18 mouse cellular contexts compared by ENCODE assay signal in genomic region chr9:95618572-95618971, GRCm38 (mm10). TPM values are rescaled to one million over a fixed set of nuclear protein-coding genes. Genes with fewer than 3 reads are reported as not detected.
DNase-seq lines count a peak whose midpoint lies in the region; ATAC-seq and TF ChIP-seq lines count a peak whose summit lies in the region.
"Had no signal": no experiment of that assay in that cellular context is flagged by ENCODE, and none has a peak within 500 bp of the region (broad histone marks: within the 10 kb centered on the region; RNA-seq: fewer than 3 reads in every experiment).

No protein-coding gene starts in this region.

- no peak for TF ChIP-seq CTCF in lung, adult 2 months (IDR thresholded peaks at IDR 0.05; ENCODE audit: insufficient read depth, low read length)
- no peak for TF ChIP-seq CTCF in lung, postnatal 0 days (IDR thresholded peaks at IDR 0.05)

- H3K27ac ChIP-seq in lung, postnatal 0 days (ENCODE audit: low read length): no peak overlapping the region
- H3K27ac ChIP-seq in midbrain, embryonic 14.5 days (replicated peaks; ENCODE audit: low read depth, low read length): no peak overlapping the region
- H3K27ac ChIP-seq in hindbrain, embryonic 13.5 days: no peak overlapping the region
- H3K27ac ChIP-seq: embryonic facial prominence, embryonic 13.5 days; forebrain, embryonic 13.5 days; heart, embryonic 13.5 days; hindbrain, embryonic 12.5 days had no signal

- H3K4me1 ChIP-seq in lung, adult 2 months (ENCODE audit: control insufficient read depth, insufficient read depth, low read length): no peaks in the 10 kb centered on the region
- no peaks in the 10 kb centered on the region for H3K4me1 ChIP-seq in lung, postnatal 0 days (ENCODE audit: insufficient read depth, low read depth, low read length)
- no peaks in the 10 kb centered on the region for H3K4me1 ChIP-seq in midbrain, embryonic 14.5 days (ENCODE audit: control insufficient read depth, insufficient read depth, low read length)
- H3K4me1 ChIP-seq in hindbrain, embryonic 13.5 days (replicated peaks): no peaks in the 10 kb centered on the region
- H3K4me1 ChIP-seq: embryonic facial prominence, embryonic 13.5 days; forebrain, embryonic 13.5 days; heart, embryonic 13.5 days had no signal

- WGBS in lung, adult 2 months: 64% methylated on average over 1 of the region's 1 CpGs
- WGBS in lung, postnatal 0 days: 58% methylated on average over 1 of the region's 1 CpGs
- WGBS in midbrain, embryonic 14.5 days: 96% methylated on average over 1 of the region's 1 CpGs
- 76% methylated on average over 1 of the region's 1 CpGs for WGBS in hindbrain, embryonic 13.5 days

- TF ChIP-seq EP300 in lung, postnatal 0 days (IDR thresholded peaks at IDR 0.05): peak; percentile 66

- H3K4me2 ChIP-seq in lung, postnatal 0 days (replicated peaks; ENCODE audit: low read depth, low read length): no peak overlapping the region
- no peak overlapping the region for H3K4me2 ChIP-seq in midbrain, embryonic 14.5 days (ENCODE audit: low read length)
- H3K4me2 ChIP-seq in hindbrain, embryonic 13.5 days: no peak overlapping the region
- H3K4me2 ChIP-seq: embryonic facial prominence, embryonic 13.5 days; forebrain, embryonic 13.5 days; heart, embryonic 13.5 days; hindbrain, embryonic 12.5 days had no signal

- H3K4me3 ChIP-seq in lung, adult 2 months (replicated peaks; ENCODE audit: extremely low read depth, low read depth, low read length): no peak overlapping the region
- H3K4me3 ChIP-seq in lung, postnatal 0 days (ENCODE audit: low read depth, low read length): no peak overlapping the region
- H3K4me3 ChIP-seq in midbrain, embryonic 14.5 days (replicated peaks; ENCODE audit: low read depth, low read length): no peak overlapping the region
- H3K4me3 ChIP-seq in hindbrain, embryonic 13.5 days: no peak overlapping the region
- H3K4me3 ChIP-seq: embryonic facial prominence, embryonic 13.5 days; forebrain, embryonic 13.5 days; heart, embryonic 13.5 days; hindbrain, embryonic 12.5 days had no signal

- peak; percentile 93 for ATAC-seq in lung, postnatal 0 days
- no peak for ATAC-seq in midbrain, embryonic 14.5 days (ENCODE audit: low FRiP score, low TSS enrichment)
- ATAC-seq in hindbrain, embryonic 13.5 days (ENCODE audit: low FRiP score): no peak
- ATAC-seq: forebrain, embryonic 13.5 days; forebrain, postnatal 0 days had no signal

- H3K9me3 ChIP-seq in lung, postnatal 0 days (ENCODE audit: low read length): no peaks in the 10 kb centered on the region
- H3K9me3 ChIP-seq in midbrain, embryonic 14.5 days (ENCODE audit: control insufficient read depth, low read length): no peaks in the 10 kb centered on the region
- no peaks in the 10 kb centered on the region for H3K9me3 ChIP-seq in hindbrain, embryonic 13.5 days
- H3K9me3 ChIP-seq: embryonic facial prominence, embryonic 13.5 days; forebrain, embryonic 13.5 days; heart, embryonic 13.5 days; hindbrain, embryonic 12.5 days had no signal

- DNase-seq in lung, adult 18-20 months: peak; percentile 28 to 49
- no peak for DNase-seq in lung, adult 2 months
- DNase-seq in lung, postnatal 0 days (ENCODE audit: low spot score): peak; percentile 92
- DNase-seq in lung, postnatal 36 days: peak; percentile 65
- DNase-seq in midbrain, embryonic 14.5 days: no peak
- DNase-seq in cerebellum, adult 11 months: no peak
- DNase-seq: adrenal gland, postnatal 14 days; cerebellum, adult 18-20 months; cerebellum, adult 9-11 months; cerebellum, postnatal 36 days; forebrain, postnatal 0 days; gastrocnemius, postnatal 25 days; heart, postnatal 4 days had no signal

- no peak overlapping the region for H3K9ac ChIP-seq in lung, postnatal 0 days (replicated peaks; ENCODE audit: low read depth)
- no peak overlapping the region for H3K9ac ChIP-seq in midbrain, embryonic 14.5 days (replicated peaks; ENCODE audit: low read length)
- H3K9ac ChIP-seq in hindbrain, embryonic 13.5 days: no peak overlapping the region
- H3K9ac ChIP-seq: embryonic facial prominence, embryonic 13.5 days; forebrain, embryonic 13.5 days; forebrain, postnatal 0 days; heart, embryonic 13.5 days; hindbrain, embryonic 12.5 days had no signal

- no peaks in the 10 kb centered on the region for H3K27me3 ChIP-seq in lung, postnatal 0 days (replicated peaks; ENCODE audit: insufficient read depth, low read length)
- no peaks in the 10 kb centered on the region for H3K27me3 ChIP-seq in midbrain, embryonic 14.5 days (ENCODE audit: control insufficient read depth, insufficient read depth, low read length)
- no peaks in the 10 kb centered on the region for H3K27me3 ChIP-seq in hindbrain, embryonic 13.5 days
- H3K27me3 ChIP-seq: embryonic facial prominence, embryonic 13.5 days; forebrain, embryonic 13.5 days; heart, embryonic 13.5 days; hindbrain, embryonic 12.5 days had no signal

- H3K36me3 ChIP-seq in lung, postnatal 0 days (ENCODE audit: insufficient read depth, low read length): no peaks in the 10 kb centered on the region
- H3K36me3 ChIP-seq in midbrain, embryonic 14.5 days (ENCODE audit: control insufficient read depth, insufficient read depth, low read length): no peaks in the 10 kb centered on the region
- no peaks in the 10 kb centered on the region for H3K36me3 ChIP-seq in hindbrain, embryonic 13.5 days
- H3K36me3 ChIP-seq: embryonic facial prominence, embryonic 13.5 days; heart, embryonic 13.5 days; hindbrain, embryonic 12.5 days had no signal

- no peak for TF ChIP-seq POLR2A in lung, adult 2 months (IDR thresholded peaks at IDR 0.05; ENCODE audit: borderline replicate concordance, extremely low read depth, low read depth, low read length)

RNA-seq across cellular contexts. Expression of gene Pcolce2, which starts 18.8 kb away (rescaled TPM):
- polyA plus RNA-seq in lung, adult 2 months (2012; rRNA removed): 24.5 and 31.5 TPM in 2 replicates
- polyA plus RNA-seq in lung, postnatal 0 days (2015; fragmentation: Nextera tagmentation; extraction: Ambion mirVana): 45.7 and 52.1 TPM in 2 replicates
- polyA plus RNA-seq in midbrain, embryonic 14.5 days (2014; fragmentation: Nextera tagmentation; extraction: Ambion mirVana): 1.1 and 1.2 TPM in 2 replicates
- 3.3 and 3.6 TPM in 2 replicates for polyA plus RNA-seq in hindbrain, embryonic 13.5 days (2015; fragmentation: Nextera tagmentation; extraction: Ambion mirVana)

RNA-seq across cellular contexts. Expression of gene Paqr9, which starts 59.1 kb away (rescaled TPM):
- polyA plus RNA-seq in lung, adult 2 months (2012; rRNA removed): 1.8 and 2.0 TPM in 2 replicates
- 0.11 and 0.16 TPM in 2 replicates for polyA plus RNA-seq in lung, postnatal 0 days (2015; fragmentation: Nextera tagmentation; extraction: Ambion mirVana)
- 4.7 and 6.0 TPM in 2 replicates for polyA plus RNA-seq in midbrain, embryonic 14.5 days (2014; fragmentation: Nextera tagmentation; extraction: Ambion mirVana)
- 2.7 and 3.1 TPM in 2 replicates for polyA plus RNA-seq in hindbrain, embryonic 13.5 days (2015; fragmentation: Nextera tagmentation; extraction: Ambion mirVana)

Comparison
In these comparisons a context has a peak if more than half of its experiments do, and no peak if none do; other contexts are left out.
1. DNase-seq: peak in lung, adult 18-20 months (2 of 2), lung, postnatal 0 days (single experiment) and lung, postnatal 36 days (single experiment); none in lung, adult 2 months (single experiment), midbrain, embryonic 14.5 days (single experiment) and cerebellum, adult 11 months (single experiment).